Mouse (Mus musculus) heart, postnatal 25 days (tissue): ENCODE data around the gene Adat1. TPM values are rescaled to one million over a fixed set of nuclear protein-coding genes. Genes with fewer than 3 reads are reported as not detected.
"Not testable (repeated sequence)": the region's sequence is repeated elsewhere in the genome, so short reads cannot be mapped to it uniquely, and the experiment has no call there.

ENCODE experiments used
- DNase-seq: peaks from one replicate; pipeline ENCODE4 v3.0.0; 2022; ENCODE audit warnings: low spot score
- intact Hi-C: fragments of 180-260 bp; cut with DNase I; formaldehyde crosslinking; loops from one replicate; pipeline ENCODE4 v1.15.1; 2025
- total RNA-seq, 2 experiments: library from RNA; stranded (reverse); gene quantifications; 2 replicates each; pipeline ENCODE4 v1.2.3; 2021

The Adat1 gene
- total RNA-seq, 2 experiments from 2014 or later = 1.5 to 2.4 TPM

DNA sequence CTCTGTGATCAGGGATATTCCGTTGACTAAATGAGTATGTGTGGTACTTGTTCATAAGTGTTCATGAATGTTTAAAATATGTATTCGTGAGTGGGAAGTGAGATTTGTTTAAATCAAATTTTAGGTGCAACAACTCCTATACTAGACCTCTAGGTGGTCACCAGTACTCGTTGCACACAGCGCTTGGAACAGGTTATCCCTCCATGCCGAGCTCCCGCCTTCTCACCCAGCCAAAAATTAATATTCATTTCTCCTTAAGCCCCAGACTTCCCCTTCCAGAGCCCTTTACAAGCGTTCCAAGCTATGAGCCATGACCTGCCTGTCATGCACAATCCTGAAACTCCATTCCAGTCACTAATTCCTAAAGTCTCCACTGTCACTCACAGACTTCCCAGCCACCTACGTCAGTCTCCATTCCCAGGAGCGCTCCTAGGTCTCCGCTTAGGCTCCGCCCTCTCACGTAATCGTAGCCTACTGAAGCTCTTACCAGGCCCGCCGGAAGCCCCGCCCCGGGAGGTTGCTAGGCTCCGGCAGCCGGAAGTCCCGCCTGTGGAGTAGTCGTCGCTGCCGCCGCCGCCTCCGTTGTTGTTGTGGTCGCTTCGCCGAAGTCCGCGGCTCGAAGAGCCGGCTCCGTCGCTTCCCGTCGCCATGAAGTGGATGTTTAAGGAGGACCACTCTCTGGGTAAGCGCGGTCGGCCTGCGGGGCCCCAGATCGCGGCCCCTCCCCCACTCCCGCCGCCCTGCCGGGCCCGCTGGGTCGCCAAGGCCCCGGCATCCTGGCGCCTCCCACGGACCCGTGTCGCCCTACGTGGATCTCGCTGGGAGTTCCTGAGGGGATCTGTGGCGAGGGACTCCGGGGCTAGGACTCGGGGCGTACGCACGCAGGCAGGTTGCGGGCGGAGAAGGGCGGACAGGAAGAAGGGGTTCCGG, 51.7 kb downstream of the Adat1 start, which contains the start of gene Gabarapl2:
Gene Gabarapl2 (plus strand): TSS at position 533 of the 930 bp plus-strand sequence.
- peak; percentile 95 for DNase-seq
- intact Hi-C loops = loop anchor here (5.0 kb wide), 1 partner anchor 52 kb away; the partner anchor contains the start of gene Adat1

- DNase-seq = peak; percentile 1
- intact Hi-C loops = loop anchor here (5.0 kb wide), 1 partner anchor 53 kb away; the partner anchor contains the start of gene Adat1
These were observed 52.5 kb downstream of the Adat1 start for GRCm38 (mm10) chr8:111939516-111940142.

GRCm38 (mm10) chr8:111938076-111938985, 53.8 kb downstream of the Adat1 start:
- DNase-seq, intact Hi-C loops: not testable (repeated sequence)

DNA sequence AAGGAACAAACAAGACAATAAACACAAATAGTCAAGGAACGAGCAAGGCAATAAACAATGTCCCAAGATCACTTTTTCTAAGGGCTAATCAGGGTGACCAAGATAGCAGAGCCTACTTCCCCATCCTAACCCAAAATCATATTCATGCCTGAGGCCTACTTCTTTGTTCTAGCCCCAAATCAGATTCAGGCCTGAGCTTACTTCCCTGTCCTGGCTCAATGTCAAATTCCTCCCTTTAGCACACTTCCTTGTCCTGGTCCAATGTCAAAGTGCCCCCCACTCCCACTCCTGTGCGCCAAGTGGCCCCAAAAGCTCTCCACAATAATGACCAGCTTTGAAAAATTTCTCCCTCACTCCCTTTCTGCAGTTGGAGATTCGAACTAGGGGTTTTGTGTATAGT, 54.9 kb downstream of the Adat1 start:
- intact Hi-C loops = no loop called here
- no peak for DNase-seq

GRCm38 (mm10) chr8:111934201-111934600, 57.9 kb downstream of the Adat1 start:
- intact Hi-C loops = no loop called here
- no peak for DNase-seq

DNA sequence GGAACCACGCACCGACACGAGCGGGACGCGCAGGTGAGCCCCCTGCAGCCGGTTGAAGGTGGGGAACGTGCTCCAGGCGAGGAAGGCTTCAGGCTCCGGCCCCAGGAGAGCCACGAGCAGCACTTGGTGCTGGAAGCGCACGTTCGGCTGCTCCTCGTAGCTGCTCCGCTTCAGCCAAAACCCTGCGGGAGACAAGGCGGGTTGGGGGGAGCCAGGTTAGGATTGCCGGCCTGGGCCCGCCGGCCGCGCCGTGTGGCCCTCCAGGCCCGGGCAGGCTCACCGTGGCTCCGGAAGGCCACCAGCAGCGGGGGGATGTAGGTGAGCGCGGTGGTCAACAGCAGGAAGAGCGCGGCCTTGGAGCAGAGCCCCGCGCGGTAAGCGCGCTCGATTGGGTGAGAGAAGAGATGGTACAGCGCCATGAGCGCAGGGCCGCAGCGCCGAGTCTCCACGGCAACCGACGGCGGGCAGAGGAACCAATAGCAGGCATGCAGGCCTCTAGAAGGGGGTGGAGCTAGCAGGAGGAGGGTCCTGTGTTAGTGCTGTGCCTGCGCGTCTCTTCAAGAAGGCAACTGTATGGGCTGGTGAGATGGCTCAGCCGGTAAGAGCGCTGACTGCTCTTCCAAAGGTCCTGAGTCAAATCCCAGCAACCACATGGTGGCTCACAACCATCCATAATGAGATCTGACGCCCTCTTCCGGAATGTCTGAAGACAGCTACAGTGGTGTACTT, 58.6 kb downstream of the Adat1 start, which contains the start of gene Tmem231:
Gene Tmem231 (minus strand): TSS at position 534 of the 729 bp plus-strand sequence.
- DNase-seq = peak; percentile 78
- intact Hi-C loops = no loop called here

GRCm38 (mm10) chr8:111932580-111933336, 59.3 kb downstream of the Adat1 start:
- intact Hi-C loops = no loop called here

DNA sequence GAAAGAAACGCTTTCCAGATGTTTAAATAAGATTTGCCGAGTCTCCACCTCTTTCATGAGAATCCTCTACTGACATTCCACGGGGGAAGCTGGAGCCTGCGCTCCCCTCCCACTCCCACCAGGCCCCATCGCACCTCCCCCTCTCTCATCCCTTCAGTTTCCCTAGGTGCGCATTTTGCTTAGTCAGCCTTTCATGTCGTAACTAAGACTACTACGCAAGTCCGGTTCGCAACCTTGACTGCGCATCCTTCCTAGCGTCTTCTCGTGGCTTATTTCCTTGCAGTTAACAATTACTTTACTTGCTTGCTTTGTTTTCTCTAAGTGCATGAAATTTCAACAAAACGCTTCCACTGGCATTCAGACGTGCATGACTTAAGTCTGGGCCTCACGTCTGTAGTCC, 60.4 kb downstream of the Adat1 start:
- intact Hi-C loops = no loop called here
- no peak for DNase-seq

More at GRCm38 (mm10) chr8:111932580-111933336, 59.3 kb downstream of the Adat1 start:
- peak; percentile 46 for DNase-seq

DNA sequence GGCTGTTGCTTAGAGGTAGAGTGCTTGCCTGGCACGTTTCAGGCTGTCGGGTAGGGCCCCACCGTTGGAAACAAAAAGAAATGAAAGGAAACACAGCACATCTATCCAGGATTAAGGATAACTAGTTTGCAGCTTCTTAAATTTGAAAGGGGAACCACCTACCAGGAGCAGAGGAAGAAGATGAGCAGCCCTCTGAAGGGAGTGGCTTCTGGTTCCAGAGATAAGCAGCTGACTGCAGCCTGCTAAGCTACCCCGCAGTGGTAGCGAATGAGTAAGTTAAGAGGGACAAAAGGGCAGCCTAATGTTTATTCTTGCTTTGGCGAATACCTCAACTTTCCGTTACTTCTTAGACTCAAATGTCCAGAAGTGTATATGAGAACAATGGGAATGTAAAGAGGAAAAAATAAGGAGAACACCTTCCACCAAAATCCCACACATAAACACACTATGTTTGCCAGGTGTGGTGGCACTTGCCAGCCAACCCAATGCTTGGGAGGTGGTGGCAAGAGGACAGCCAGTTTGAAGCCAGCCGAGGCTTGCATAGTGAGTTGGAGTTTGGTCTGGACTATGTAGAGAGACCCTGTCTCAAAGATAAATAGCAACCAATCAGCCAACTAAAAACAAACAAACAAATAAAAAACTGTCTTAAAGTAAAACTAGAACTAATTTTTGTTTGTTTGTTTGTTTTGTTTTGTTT, 62.3 kb downstream of the Adat1 start:
- intact Hi-C loops = no loop called here
- DNase-seq = no peak

DNA sequence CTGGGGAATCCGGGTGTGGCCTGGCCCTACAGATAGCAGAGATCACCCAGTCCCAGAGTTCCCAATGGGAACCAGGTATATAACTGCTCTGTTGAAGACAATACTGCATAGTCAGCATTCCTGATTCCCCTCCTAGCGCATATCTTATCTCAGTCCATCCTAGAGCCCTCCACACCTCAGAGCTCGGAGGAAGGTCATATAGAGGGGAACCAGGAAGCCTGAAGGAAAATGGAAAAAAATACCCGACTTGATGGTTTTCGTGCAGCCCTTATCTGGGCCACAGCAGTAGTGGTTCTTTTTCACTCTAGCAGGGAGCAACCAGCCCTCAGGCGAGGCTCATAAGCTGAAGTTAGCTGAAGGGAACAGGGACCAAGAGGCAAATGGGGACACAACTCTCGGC, 67.1 kb downstream of the Adat1 start:
- intact Hi-C loops = loop anchor here (5.0 kb wide), 1 partner anchor 43 kb away; no protein-coding TSS in a partner anchor
- no peak for DNase-seq

GRCm38 (mm10) chr8:111923383-111923804, 68.7 kb downstream of the Adat1 start:
- intact Hi-C loops = loop anchor here (5.0 kb wide), 1 partner anchor 41 kb away; no protein-coding TSS in a partner anchor
- DNase-seq = peak; percentile 13

DNA sequence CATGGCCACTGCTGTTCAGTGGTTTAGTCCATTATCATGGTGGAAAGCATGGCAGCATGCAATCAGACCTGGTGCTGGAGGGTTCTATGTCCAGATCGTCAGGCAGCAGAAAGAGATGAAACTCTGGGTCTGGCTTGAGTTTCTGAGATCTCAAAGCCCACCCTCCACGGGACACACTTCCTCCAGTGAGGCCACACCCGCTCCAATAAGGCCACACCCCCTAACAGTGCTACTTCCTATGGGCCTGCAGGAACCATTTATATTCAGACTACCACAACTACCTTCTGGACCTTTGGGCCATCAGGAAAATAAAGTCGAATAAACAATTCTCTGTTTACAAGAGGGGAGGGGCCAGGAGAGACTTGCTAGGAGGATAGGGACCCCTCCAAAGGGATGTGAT, 71.1 kb downstream of the Adat1 start:
- no peak for DNase-seq
- intact Hi-C loops = loop anchor here (5.0 kb wide), 1 partner anchor 39 kb away; no protein-coding TSS in a partner anchor

- intact Hi-C loops = loop anchor here (5.0 to 10.0 kb wide), 2 partner anchors 37 to 245 kb away; no protein-coding TSS in a partner anchor
These were observed 72.4 kb downstream of the Adat1 start for GRCm38 (mm10) chr8:111919663-111920062.

More at GRCm38 (mm10) chr8:111919663-111920062, 72.4 kb downstream of the Adat1 start:
- DNase-seq = no peak
